Mouse (Mus musculus) MEL (cell line): Measurements from ENCODE around the gene Lsm14a. TPM values are rescaled to one million over a fixed set of nuclear protein-coding genes. Genes with fewer than 3 reads are reported as not detected.

Experiments
- DNase-seq: peaks from one replicate; pipeline ENCODE4 v3.0.0; 2011; ENCODE audit warnings: low read depth, low spot score
- H3K27ac ChIP-seq: 2 replicates; pipeline ENCODE4 v1.5.1; 2012; ENCODE audit warnings: low read depth, mild to moderate bottlenecking, control low read depth, low read length, moderate library complexity; ENCODE audit not compliant: control insufficient read depth
- H3K27me3 ChIP-seq, 2 experiments: fragments of 150-350 bp in 1 of 2; sonication (generic) in 1 of 2; 2 replicates each; pipeline ENCODE4 v1.6.1; 2012; ENCODE audit warnings: low read length in 2 of 2, mild to moderate bottlenecking in 2 of 2, improper control_type of control experiment in 1 of 2, moderate library complexity in 1 of 2; ENCODE audit not compliant: insufficient read depth in 2 of 2, control insufficient read depth in 1 of 2
- H3K36me3 ChIP-seq, 2 experiments: 2 replicates each; pipeline ENCODE4 v1.6.1; 2012 to 2014; ENCODE audit warnings: low read length in 2 of 2, improper control_type of control experiment in 1 of 2, inconsistent platforms in 1 of 2, mild to moderate bottlenecking in 1 of 2; ENCODE audit not compliant: insufficient read depth in 2 of 2, control insufficient read depth in 1 of 2
- H3K4me1 ChIP-seq, 2 experiments: fragments of 150-350 bp in 1 of 2; sonication (generic) in 1 of 2; 2 replicates each; pipeline ENCODE4 v1.6.1; 2012; ENCODE audit warnings: low read length in 2 of 2, improper control_type of control experiment in 1 of 2, mild to moderate bottlenecking in 1 of 2; ENCODE audit not compliant: insufficient read depth in 2 of 2, control insufficient read depth in 1 of 2
- H3K4me3 ChIP-seq, 2 experiments: fragments of 150-350 bp in 1 of 2; sonication (generic) in 1 of 2; 2 replicates each; pipeline ENCODE4 v1.5.1; 2012; ENCODE audit warnings: low read depth in 2 of 2, low read length in 2 of 2, mild to moderate bottlenecking in 2 of 2, moderate library complexity in 2 of 2, control low read depth in 1 of 2, improper control_type of control experiment in 1 of 2; ENCODE audit not compliant: control insufficient read depth in 1 of 2, insufficient read depth in 1 of 2
- H3K79me2 ChIP-seq: 2 replicates; pipeline ENCODE4 v1.6.1; 2012; ENCODE audit warnings: mild to moderate bottlenecking, low read length, moderate library complexity; ENCODE audit not compliant: control insufficient read depth, poor library complexity, insufficient read depth
- H3K9ac ChIP-seq: 2 replicates; pipeline ENCODE4 v1.6.1; 2012; ENCODE audit warnings: low read depth, mild to moderate bottlenecking, control low read depth, low read length, moderate library complexity; ENCODE audit not compliant: control insufficient read depth, poor library complexity, severe bottlenecking
- H3K9me3 ChIP-seq: fragments of 150-350 bp; sonication (generic); replicated peaks from 2 replicates; pipeline ENCODE4 v1.6.1; 2012; ENCODE audit warnings: mild to moderate bottlenecking, low read length, improper control_type of control experiment, moderate library complexity; ENCODE audit not compliant: insufficient read depth
- CHD2 ChIP-seq: IDR thresholded peaks from 2 replicates; pipeline ENCODE4 v1.6.1; 2011; ENCODE audit warnings: low read length, improper control_type of control experiment
- E2F4 ChIP-seq: IDR thresholded peaks from 2 replicates; pipeline ENCODE4 v1.6.1; 2011; ENCODE audit warnings: low read depth, low read length, improper control_type of control experiment, borderline replicate concordance
- ELF1 ChIP-seq: IDR thresholded peaks from 2 replicates; pipeline ENCODE4 v1.6.1; 2014; ENCODE audit warnings: low read depth, mild to moderate bottlenecking, inconsistent platforms, low read length, improper control_type of control experiment, moderate library complexity
- EP300 ChIP-seq, 2 experiments: IDR thresholded peaks; 2 replicates each; pipeline ENCODE4 v1.6.1; 2011; ENCODE audit warnings: improper control_type of control experiment in 2 of 2, low read length in 2 of 2, low read depth in 1 of 2, mild to moderate bottlenecking in 1 of 2
- ETS1 ChIP-seq: IDR thresholded peaks from 2 replicates; pipeline ENCODE4 v1.6.1; 2012; ENCODE audit warnings: low read depth, mild to moderate bottlenecking, inconsistent platforms, low read length, improper control_type of control experiment, moderate library complexity
- GATA1 ChIP-seq: IDR thresholded peaks from 2 replicates; pipeline ENCODE4 v1.6.1; 2011; ENCODE audit warnings: low read depth, low read length, improper control_type of control experiment
- HCFC1 ChIP-seq: IDR thresholded peaks from 2 replicates; pipeline ENCODE4 v1.6.1; 2012; ENCODE audit warnings: low read depth, mild to moderate bottlenecking, inconsistent platforms, low read length, improper control_type of control experiment, moderate library complexity
- KAT2A ChIP-seq: conservative IDR thresholded peaks from 2 replicates; pipeline ENCODE4 v1.6.1; 2012; ENCODE audit warnings: low read depth, low read length, improper control_type of control experiment, inconsistent platforms
- MXI1 ChIP-seq: IDR thresholded peaks from 2 replicates; pipeline ENCODE4 v1.6.1; 2011; ENCODE audit warnings: mild to moderate bottlenecking, low read depth, low read length, improper control_type of control experiment
- MYB ChIP-seq: IDR thresholded peaks from 2 replicates; pipeline ENCODE4 v1.6.1; 2011; ENCODE audit warnings: mild to moderate bottlenecking, low read depth, low read length, improper control_type of control experiment
- MYC ChIP-seq: IDR thresholded peaks from 2 replicates; pipeline ENCODE4 v1.6.1; 2011; ENCODE audit warnings: low read depth, mild to moderate bottlenecking, low read length, improper control_type of control experiment, moderate library complexity
- POLR2A ChIP-seq, 2 experiments: IDR thresholded peaks; 2 replicates each; pipeline ENCODE4 v1.6.1; 2011 to 2012; ENCODE audit warnings: low read length in 2 of 2, mild to moderate bottlenecking in 2 of 2, control low read depth in 1 of 2, improper control_type of control experiment in 1 of 2, low read depth in 1 of 2, moderate library complexity in 1 of 2; ENCODE audit not compliant: control insufficient read depth in 1 of 2, insufficient read depth in 1 of 2, poor library complexity in 1 of 2
- POLR2AphosphoS2 ChIP-seq: IDR thresholded peaks from 2 replicates; pipeline ENCODE4 v1.6.1; 2011; ENCODE audit warnings: low read length, improper control_type of control experiment
- POLR2AphosphoS5 ChIP-seq: IDR thresholded peaks from 2 replicates; pipeline ENCODE4 v1.6.1; 2012; ENCODE audit warnings: low read depth, borderline replicate concordance, mild to moderate bottlenecking, inconsistent platforms, low read length, moderate library complexity, mixed read lengths
- ZKSCAN1 ChIP-seq: IDR thresholded peaks from 2 replicates; pipeline ENCODE4 v1.6.1; 2012; ENCODE audit warnings: low read depth, mild to moderate bottlenecking, inconsistent platforms, low read length, improper control_type of control experiment, moderate library complexity
- polyA plus RNA-seq, 2 experiments: library from polyadenylated mRNA; stranded (reverse) in 1 of 2; unstranded in 1 of 2; fragments of >175 nt in 1 of 2; fragments of >200 nt in 1 of 2; gene quantifications; 2 replicates each; pipeline versions ENCODE4 v1.2.1 to v1.2.4; 2012; ENCODE audit warnings: low replicate concordance in 2 of 2, low read depth in 1 of 2; ENCODE audit not compliant: insufficient read length in 2 of 2, insufficient read depth in 1 of 2, missing spikeins in 1 of 2
- total RNA-seq: library from RNA; depleted of rRNA; stranded (reverse); fragments of 300-350 nt; gene quantifications from 2 replicates; pipeline ENCODE4 v1.2.3, GENCODE M21; 2012

The Lsm14a gene
- total and polyA plus RNA-seq, 3 experiments, result 66.4 to 371 (median 233) TPM

DNA sequence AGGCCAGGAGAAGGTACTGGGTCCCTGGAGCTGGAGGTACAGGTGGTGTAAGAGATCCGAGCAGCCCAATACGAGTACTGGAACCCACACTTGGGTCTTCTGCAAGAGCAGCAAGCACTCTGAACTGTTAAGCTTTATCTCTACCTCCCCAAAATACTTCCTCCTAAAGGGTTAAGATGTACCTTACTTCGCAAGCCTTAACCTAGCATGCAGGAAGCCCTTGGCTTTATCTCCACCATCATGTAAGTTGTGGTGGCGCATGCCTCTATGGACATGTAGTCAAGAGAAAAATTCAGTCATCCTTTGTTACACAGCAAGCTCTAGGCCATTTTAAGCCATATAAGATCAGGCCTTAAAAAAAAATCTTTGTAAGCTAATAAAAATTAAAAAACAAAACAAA is 46.6 kb downstream of the Lsm14a start:
- H3K9me3 ChIP-seq, result no peaks in the 10 kb centered on the region
- peaks cover 27 to 49% of the 10 kb centered on the region in 2 experiments for H3K36me3 ChIP-seq
- no peaks in the 10 kb centered on the region for H3K27me3 ChIP-seq
- no peaks in the 10 kb centered on the region for H3K79me2 ChIP-seq
- H3K9ac ChIP-seq, result no peak overlapping the region
- peak; percentile 56 for DNase-seq
- TF ChIP-seq GATA1 (peak; percentile 43; the same call in 1 of the 2 replicates), ETS1 (peak; percentile 33; the same call in 1 of the 2 replicates), POLR2AphosphoS5 (no peak), KAT2A (no peak), CHD2 (no peak), POLR2A (IDR thresholded peaks at IDR 0.05; ENCODE audit: control insufficient read depth in 1 of 2, insufficient read depth in 1 of 2, low read depth in 1 of 2, low read length in 2 of 2, poor library complexity in 1 of 2) (no peak), EP300 (IDR thresholded peaks at IDR 0.05; ENCODE audit: low read depth in 1 of 2, low read length in 2 of 2) (0 out of 4 replicates have a peak, but pooled peaks of 1 of the 2 experiments have one; percentile 4), ZKSCAN1 (no peak), MYB (no peak), MXI1 (no peak), ELF1 (no peak), MYC (no peak)
- peaks cover 11 to 17% of the 10 kb centered on the region in 2 experiments for H3K4me1 ChIP-seq
- H3K27ac ChIP-seq, result no peak overlapping the region
- H3K4me3 ChIP-seq, result no peak overlapping the region

DNA sequence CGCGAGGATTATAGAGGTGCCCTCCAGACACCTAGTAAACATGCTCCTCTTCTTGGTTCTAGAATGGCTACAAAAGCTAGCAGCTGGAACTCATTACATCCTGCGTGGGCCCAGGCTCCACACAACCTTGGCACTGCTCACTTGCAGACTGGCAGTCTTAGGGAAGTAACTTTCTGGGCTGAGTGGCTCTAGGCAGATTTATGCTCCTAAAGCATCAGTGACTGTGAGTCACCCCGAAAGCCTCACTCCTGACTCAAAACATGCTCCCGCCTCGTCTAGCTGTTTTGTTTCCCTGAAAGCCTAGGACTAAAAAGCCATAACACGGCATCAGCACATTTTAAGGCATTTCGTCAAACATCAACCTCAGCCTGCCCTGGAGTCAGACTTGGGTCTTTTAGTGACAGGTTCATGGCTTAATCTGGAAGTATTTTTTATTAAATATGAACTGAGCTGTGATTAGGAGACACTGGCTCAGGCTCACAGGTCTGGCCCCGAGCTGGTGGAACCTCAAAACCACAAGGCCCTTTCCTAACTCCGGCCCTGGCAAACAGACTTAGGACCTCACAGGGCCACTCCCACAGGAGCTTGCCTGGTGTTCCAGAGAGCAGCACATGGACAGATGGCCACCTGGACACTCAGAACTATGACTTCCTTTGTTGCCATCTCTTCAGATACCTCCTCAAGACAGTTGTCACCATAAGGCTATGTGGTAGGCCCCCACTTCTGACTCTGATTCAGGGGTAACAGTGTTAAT is 50.9 kb downstream of the Lsm14a start:
- DNase-seq, result peak; percentile 29
- no peaks in the 10 kb centered on the region for H3K79me2 ChIP-seq
- H3K4me1 ChIP-seq, result peaks cover 0 to 7% of the 10 kb centered on the region in 2 experiments; a peak in 2 of 4 replicates
- peaks cover 7 to 25% of the 10 kb centered on the region in 2 experiments for H3K36me3 ChIP-seq
- H3K4me3 ChIP-seq, result no peak overlapping the region
- no peaks in the 10 kb centered on the region for H3K27me3 ChIP-seq
- no peak overlapping the region for H3K9ac ChIP-seq
- H3K27ac ChIP-seq, result no peak overlapping the region
- no peaks in the 10 kb centered on the region for H3K9me3 ChIP-seq
- no peak for TF ChIP-seq HCFC1
- peak; percentile 15; the same call in 1 of the 2 replicates for TF ChIP-seq POLR2AphosphoS2
- no peak for TF ChIP-seq E2F4
- TF ChIP-seq, all 39 proteins: peak for 1
